Mouse (Mus musculus) spleen, adult 12 weeks (tissue): ENCODE measurements around the gene Aplp1.

Experiments
- DNase-seq: peaks from one replicate; pipeline ENCODE4 v3.0.0; 2022; ENCODE audit warnings: low spot score

Aplp1 gene

GRCm38 (mm10) chr7:30450241-30450640 is 4.9 kb upstream of the Aplp1 start:
- no peak for DNase-seq

GRCm38 (mm10) chr7:30444154-30444970 is 973 bp downstream of the Aplp1 start:
- no peak for DNase-seq

- DNase-seq = no peak
Measured at GRCm38 (mm10) chr7:30443696-30444095, 1.6 kb downstream of the Aplp1 start.

GRCm38 (mm10) chr7:30440697-30441096 is 4.6 kb downstream of the Aplp1 start:
- DNase-seq = peak; percentile 19

- no peak for DNase-seq
Measured at GRCm38 (mm10) chr7:30439734-30440133, 5.6 kb downstream of the Aplp1 start.

- no peak for DNase-seq
Measured at GRCm38 (mm10) chr7:30436879-30437278, 8.5 kb downstream of the Aplp1 start.

- no peak for DNase-seq
Measured at GRCm38 (mm10) chr7:30435156-30435555, 10.2 kb downstream of the Aplp1 start.

- no peak for DNase-seq
Measured at GRCm38 (mm10) chr7:30434701-30435100, 10.6 kb downstream of the Aplp1 start.

GRCm38 (mm10) chr7:30434238-30434637 is 11.1 kb downstream of the Aplp1 start:
- DNase-seq = no peak

- DNase-seq = peak; percentile 23
Measured at GRCm38 (mm10) chr7:30431793-30432192, 13.5 kb downstream of the Aplp1 start.

GRCm38 (mm10) chr7:30430191-30430590 is 15.1 kb downstream of the Aplp1 start:
- DNase-seq = no peak

- DNase-seq = no peak
Measured at GRCm38 (mm10) chr7:30429327-30429726, 16.0 kb downstream of the Aplp1 start.

- DNase-seq = peak; percentile 35
Measured at GRCm38 (mm10) chr7:30423071-30423641, 22.2 kb downstream of the Aplp1 start.

- peak; percentile 10 for DNase-seq
Measured at GRCm38 (mm10) chr7:30422560-30422959, 22.8 kb downstream of the Aplp1 start.

- DNase-seq = peak; percentile 84
Measured at GRCm38 (mm10) chr7:30421890-30422435, 23.4 kb downstream of the Aplp1 start.

GRCm38 (mm10) chr7:30421175-30421889 is 24.0 kb downstream of the Aplp1 start, which contains the start of gene Nfkbid:
Gene Nfkbid (plus strand): TSS chr7:30421732.
- peak; percentile 78 for DNase-seq

GRCm38 (mm10) chr7:30420673-30421072 is 24.7 kb downstream of the Aplp1 start:
- DNase-seq = no peak

GRCm38 (mm10) chr7:30419561-30420499 is 25.5 kb downstream of the Aplp1 start, which contains the start of gene Hcst:
Gene Hcst (minus strand): TSS chr7:30419854.
- peak; percentile 26 for DNase-seq

- peak; percentile 12 for DNase-seq
Measured at GRCm38 (mm10) chr7:30417856-30418255, 27.5 kb downstream of the Aplp1 start.

GRCm38 (mm10) chr7:30413596-30413995 is 31.7 kb downstream of the Aplp1 start, which contains the start of gene Tyrobp:
Gene Tyrobp (plus strand): TSS chr7:30413760.
- DNase-seq = no peak

GRCm38 (mm10) chr7:30412735-30413147 is 32.6 kb downstream of the Aplp1 start:
- DNase-seq = peak; percentile 12
